Mouse (Mus musculus) heart, adult 2 months (tissue): ENCODE measurements around the gene Flnb. TPM values are rescaled to one million over a fixed set of nuclear protein-coding genes. Genes with fewer than 3 reads are reported as not detected.

Experiments used
- DNase-seq, 2 experiments: peaks; one replicate each; pipeline ENCODE4 v3.0.0; 2021
- H3K27ac ChIP-seq: fragments of 200-600 bp; 2 replicates; pipeline ENCODE4 v1.8.1; 2022
- H3K27me3 ChIP-seq: fragments of 200-500 bp; 2 replicates; pipeline ENCODE4 v1.6.1; 2012; ENCODE audit warnings: mild to moderate bottlenecking, low read length, inconsistent platforms, mixed read lengths; ENCODE audit not compliant: control insufficient read depth, insufficient read depth
- H3K36me3 ChIP-seq: fragments of 200-500 bp; 2 replicates; pipeline ENCODE4 v1.6.1; 2012; ENCODE audit warnings: low read length, inconsistent platforms; ENCODE audit not compliant: control insufficient read depth, insufficient read depth
- H3K4me1 ChIP-seq: fragments of 200-500 bp; 2 replicates; pipeline ENCODE4 v1.6.1; 2011; ENCODE audit warnings: low read length; ENCODE audit not compliant: control insufficient read depth, insufficient read depth
- H3K4me3 ChIP-seq: fragments of 200-600 bp; 2 replicates; pipeline ENCODE4 v1.8.1; 2022
- H3K79me2 ChIP-seq: fragments of 200-500 bp; replicated peaks from 2 replicates; pipeline ENCODE4 v1.6.1; 2012; ENCODE audit warnings: mild to moderate bottlenecking, inconsistent platforms, low read length, moderate library complexity, mixed read lengths; ENCODE audit not compliant: control insufficient read depth, insufficient read depth
- H3K9ac ChIP-seq: fragments of 200-500 bp; 2 replicates; pipeline ENCODE4 v1.6.1; 2012; ENCODE audit warnings: low read depth, mild to moderate bottlenecking, control low read depth, inconsistent platforms, low read length, mixed read lengths
- CTCF ChIP-seq: fragments of 200-600 bp; IDR thresholded peaks from 2 replicates; pipeline ENCODE4 v1.8.1; 2022; ENCODE audit warnings: antibody characterized with exemption, mild to moderate bottlenecking, moderate library complexity
- EP300 ChIP-seq: fragments of 200-500 bp; IDR thresholded peaks from 2 replicates; pipeline ENCODE4 v1.6.1; 2011; ENCODE audit warnings: low read depth, low read length, control low read depth; ENCODE audit not compliant: insufficient read depth
- POLR2A ChIP-seq: fragments of 200-500 bp; IDR thresholded peaks from 2 replicates; pipeline ENCODE4 v1.6.1; 2011; ENCODE audit warnings: mild to moderate bottlenecking, low read depth, low read length, control low read depth; ENCODE audit not compliant: insufficient read depth
- WGBS: fragments of 180-500 bp; shearing (Covaris S2); methylation state at CpG from one replicate; pipeline ENCODE4 v1.1.7; 2018; 5-methylcytosine and 5-hydroxymethylcytosine counted together
- intact Hi-C: fragments of 180-260 bp; cut with DNase I; formaldehyde crosslinking; loops from one replicate; pipeline ENCODE4 v1.15.1; 2025
- polyA plus RNA-seq: library from polyadenylated mRNA; depleted of rRNA; stranded (reverse); fragments of >200 nt; gene quantifications from 2 replicates; pipeline ENCODE4 v1.2.3, GENCODE M21; 2012
- total RNA-seq, 2 experiments: library from RNA; stranded (reverse); gene quantifications; 2 replicates each; pipeline ENCODE4 v1.2.3; 2021

The Flnb gene
- total and polyA plus RNA-seq, 3 experiments = 9.6 to 22.7 (median 17.0) TPM

DNA sequence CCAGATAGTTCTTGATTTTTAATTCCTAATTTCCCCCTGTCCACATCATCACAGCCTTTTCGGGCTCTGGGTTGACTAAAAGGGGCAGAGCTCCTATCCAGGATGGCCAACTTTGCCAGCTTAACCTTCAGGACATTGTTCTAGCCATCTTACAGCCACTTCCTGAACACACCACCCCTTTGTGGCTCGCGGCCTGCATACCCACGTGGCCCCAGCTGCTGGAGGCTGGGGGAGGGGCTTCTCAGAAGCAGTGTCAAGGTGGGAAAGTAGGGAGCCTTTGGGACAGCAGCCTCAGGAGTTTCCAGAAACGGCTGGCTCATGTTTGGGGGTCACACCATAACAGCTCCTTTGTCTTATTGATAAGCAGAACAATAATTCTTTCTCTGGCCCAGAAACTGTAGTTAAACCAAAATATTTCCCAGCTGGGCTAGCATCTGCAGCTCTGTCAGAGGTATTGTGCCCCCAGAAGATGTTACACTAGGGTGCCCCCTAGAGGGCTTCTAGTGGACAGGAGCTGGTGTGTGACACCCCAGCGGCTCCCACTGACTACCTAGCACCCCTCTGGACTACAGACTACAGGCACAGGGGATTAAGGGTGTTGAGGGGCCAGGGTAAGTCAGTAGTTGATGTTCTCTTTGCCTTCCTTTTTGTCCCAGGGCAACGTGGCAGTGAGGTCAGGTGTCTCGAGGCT, 126.7 kb downstream of the Flnb start:
- 59% methylated on average over 8 of the region's 8 CpGs for WGBS
- H3K4me1 ChIP-seq = no peaks in the 10 kb centered on the region; the same call in 1 of the 2 replicates
- H3K9ac ChIP-seq = no peak overlapping the region
- intact Hi-C loops = loop anchor here (5.0 kb wide), 1 partner anchor 127 kb away; the partner anchor contains the start of gene Flnb
- no peak overlapping the region for H3K27ac ChIP-seq
- DNase-seq = peak in 1 of 2 experiments; percentile 23
- no peak overlapping the region for H3K4me3 ChIP-seq
- TF ChIP-seq CTCF (peak; percentile 56), POLR2A (no peak)
- no peaks in the 10 kb centered on the region for H3K36me3 ChIP-seq
- no peaks in the 10 kb centered on the region for H3K79me2 ChIP-seq
- H3K27me3 ChIP-seq = no peaks in the 10 kb centered on the region

DNA sequence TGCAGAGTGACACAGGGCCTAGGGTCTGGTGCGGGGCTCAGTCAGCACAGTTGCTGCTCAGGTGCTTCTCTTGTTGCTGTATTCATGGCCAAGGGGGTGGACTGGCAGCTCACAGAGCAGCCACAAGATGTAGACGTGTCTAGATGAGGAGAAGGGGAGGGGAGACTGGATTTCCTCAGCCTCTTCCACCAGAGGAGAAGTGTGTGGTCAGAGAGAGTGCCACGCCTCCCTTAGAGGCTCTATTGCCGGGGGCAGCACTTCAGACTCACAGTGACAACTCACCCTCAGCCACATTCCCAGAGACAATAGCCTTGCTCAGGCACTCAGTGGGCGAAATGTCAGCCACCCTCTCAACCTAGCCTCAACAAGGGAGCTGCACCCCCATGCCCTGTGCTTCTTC, 127.5 kb downstream of the Flnb start:
- no peak for DNase-seq
- H3K79me2 ChIP-seq = no peaks in the 10 kb centered on the region
- H3K27me3 ChIP-seq = no peaks in the 10 kb centered on the region
- no peak overlapping the region for H3K27ac ChIP-seq
- H3K4me3 ChIP-seq = no peak overlapping the region
- no peaks in the 10 kb centered on the region for H3K36me3 ChIP-seq
- TF ChIP-seq POLR2A (no peak), CTCF (no peak), EP300 (no peak)
- H3K4me1 ChIP-seq = no peaks in the 10 kb centered on the region; the same call in 1 of the 2 replicates
- 84% methylated on average over 5 of the region's 5 CpGs for WGBS
- H3K9ac ChIP-seq = no peak overlapping the region
- intact Hi-C loops = no loop called here

- no peak overlapping the region for H3K27ac ChIP-seq
- no peak overlapping the region for H3K4me3 ChIP-seq
- no peak for DNase-seq
- TF ChIP-seq POLR2A (no peak), EP300 (no peak), CTCF (no peak)
- H3K27me3 ChIP-seq = no peaks in the 10 kb centered on the region
- no peaks in the 10 kb centered on the region for H3K36me3 ChIP-seq
- H3K79me2 ChIP-seq = no peaks in the 10 kb centered on the region
- peaks cover 9% of the 10 kb centered on the region for H3K4me1 ChIP-seq
- intact Hi-C loops = no loop called here
- no peak overlapping the region for H3K9ac ChIP-seq
- 90% methylated on average over 9 of the region's 9 CpGs for WGBS
These were observed 133.5 kb downstream of the Flnb start for GRCm38 (mm10) chr14:7951234-7951633.

DNA sequence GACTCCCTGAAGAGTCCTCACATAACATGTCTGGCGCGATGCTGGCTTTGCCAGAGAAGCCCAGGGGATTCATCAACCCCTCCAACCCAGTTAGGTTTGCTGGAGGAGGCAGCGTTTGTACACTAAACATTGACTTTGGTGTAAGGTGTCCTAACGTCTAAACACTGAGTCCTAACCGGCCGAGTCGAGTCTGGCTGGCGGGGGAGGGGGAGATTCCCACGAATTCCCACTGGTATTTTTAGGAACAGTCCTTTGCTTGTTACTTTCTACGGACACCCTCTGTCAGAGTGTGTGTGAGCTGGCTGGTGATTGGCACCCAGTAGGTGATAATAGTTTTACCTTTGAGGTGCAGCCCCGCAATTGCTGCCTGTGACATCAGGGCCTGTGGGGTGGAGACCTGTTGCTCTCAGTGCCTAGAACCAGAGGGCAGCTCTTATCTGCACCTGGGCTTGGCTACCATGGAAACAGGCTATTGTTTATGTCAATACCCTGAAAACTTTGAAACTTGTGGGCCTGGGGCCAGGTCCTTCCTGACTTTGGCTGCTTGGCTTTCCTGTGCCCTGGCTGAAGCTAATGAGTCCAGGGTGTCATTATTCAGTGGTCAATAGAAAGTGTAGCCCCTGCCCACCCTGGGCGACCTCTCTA, 135.0 kb downstream of the Flnb start:
- TF ChIP-seq CTCF = no peak
- TF ChIP-seq EP300 = 0 out of 2 replicates have a peak, but pooled peaks have one; percentile 42
- H3K27me3 ChIP-seq = no peaks in the 10 kb centered on the region
- WGBS = 18% methylated on average over 12 of the region's 12 CpGs
- H3K36me3 ChIP-seq = no peaks in the 10 kb centered on the region
- H3K79me2 ChIP-seq = no peaks in the 10 kb centered on the region
- peak overlapping the region; percentile 74 for H3K27ac ChIP-seq
- no peak overlapping the region for H3K4me3 ChIP-seq
- intact Hi-C loops = no loop called here
- peak; percentile 63 to 76 for DNase-seq
- peaks cover 9% of the 10 kb centered on the region for H3K4me1 ChIP-seq
- no peak overlapping the region for H3K9ac ChIP-seq

- peak in 1 of 2 experiments; percentile 46 for DNase-seq
- intact Hi-C loops = no loop called here
- Histone ChIP-seq H3K27ac (peak overlapping the region; percentile 74), H3K27me3 (no peaks in the 10 kb centered on the region), H3K36me3 (no peaks in the 10 kb centered on the region), H3K9ac (no peak overlapping the region), H3K4me3 (no peak overlapping the region), H3K79me2 (no peaks in the 10 kb centered on the region), H3K4me1 (peaks cover 11% of the 10 kb centered on the region)
- 50% methylated on average over 6 of the region's 6 CpGs for WGBS
- TF ChIP-seq EP300 (peak; percentile 50; the same call in 1 of the 2 replicates), CTCF (no peak)
These were observed 136.3 kb downstream of the Flnb start for GRCm38 (mm10) chr14:7954071-7954471.

- H3K36me3 ChIP-seq = no peaks in the 10 kb centered on the region
- no peak overlapping the region for H3K9ac ChIP-seq
- intact Hi-C loops = no loop called here
- H3K79me2 ChIP-seq = no peaks in the 10 kb centered on the region
- H3K27ac ChIP-seq = no peak overlapping the region
- WGBS = 82% methylated on average over 10 of the region's 10 CpGs
- DNase-seq = no peak
- H3K4me3 ChIP-seq = no peak overlapping the region
- H3K27me3 ChIP-seq = no peaks in the 10 kb centered on the region
- no peak for TF ChIP-seq CTCF
- peaks cover 11% of the 10 kb centered on the region for H3K4me1 ChIP-seq
These were observed 138.7 kb downstream of the Flnb start for GRCm38 (mm10) chr14:7956427-7956826.
